Mouse (Mus musculus): ENCODE results near the gene Tpk1.

DNA sequence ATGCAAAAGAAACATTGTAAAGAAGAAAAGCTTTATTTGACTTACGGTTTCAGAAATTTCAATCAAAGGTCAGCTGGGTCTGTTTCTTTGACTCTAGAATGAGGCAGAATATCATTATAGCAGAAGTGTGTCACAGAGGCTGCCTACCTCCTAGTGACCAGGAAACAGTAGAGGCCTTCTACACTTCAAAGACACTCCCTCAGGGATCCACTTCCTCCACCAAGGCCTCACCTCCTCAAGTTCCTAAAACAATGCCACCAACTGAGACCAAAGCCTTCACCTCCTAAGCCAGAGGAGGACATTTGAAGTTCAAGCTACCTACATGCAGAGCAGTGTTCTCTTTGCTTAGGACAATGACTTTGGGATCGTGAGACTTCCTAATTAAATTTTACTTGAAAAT lies 16.5 kb upstream of the Tpk1 start:
- TF ChIP-seq POLR2A (IDR thresholded peaks at IDR 0.05; ENCODE audit: borderline replicate concordance, control insufficient read depth, low read depth, low read length) (no peak), CTCF (IDR thresholded peaks at IDR 0.05; ENCODE audit: control insufficient read depth, insufficient read depth, low read length) (no peak)
